Mouse (Mus musculus): ENCODE results near the gene Npb.

GRCm38 (mm10) chr11:120647047-120647830 is 39.0 kb downstream of the Npb start:
- TF ChIP-seq EP300 (IDR thresholded peaks at IDR 0.05; ENCODE audit: low read depth) = no peak
- TF ChIP-seq CTCF (IDR thresholded peaks at IDR 0.05; ENCODE audit: low read depth) = no peak

Data from liver, postnatal 0 days (tissue).